Mouse (Mus musculus): ENCODE measurements at regions not wholly inside any gene's neighbourhood (a gene's known extent, or its start where the extent isn't known, plus 50 kb on each side); places are given as distances from the start of the nearest gene placed in this dataset.
"Not testable (repeated sequence)": the region's sequence is repeated elsewhere in the genome, so short reads cannot be mapped to it uniquely, and the experiment has no call there.

- H3K9me3 ChIP-seq, H3K27me3 ChIP-seq, H3K36me3 ChIP-seq, H3K4me1 ChIP-seq: not testable (repeated sequence)
- Histone ChIP-seq H3K27ac (peak overlapping the region; percentile 76), H3K9ac (peak overlapping the region; percentile 60), H3K4me3 (peak overlapping the region; percentile 59), H3K4me2 (replicated peaks) (peak overlapping the region; percentile 55)
- ATAC-seq (ENCODE audit: insufficient number of reproducible peaks, insufficient read depth, low FRiP score, low TSS enrichment), result peak; percentile 99
- 2% methylated on average over 27 of the region's 27 CpGs for WGBS
Measured at GRCm38 (mm10) chr13:74563483-74564330, 69.9 kb upstream of the Zfp825 start.

- peak overlapping the region; percentile 59 for H3K4me3 ChIP-seq
- H3K4me2 ChIP-seq (replicated peaks), result peak overlapping the region; percentile 55
- H3K36me3 ChIP-seq; H3K9me3 ChIP-seq; H3K4me1 ChIP-seq; H3K27me3 ChIP-seq; ATAC-seq (ENCODE audit: insufficient number of reproducible peaks, insufficient read depth, low FRiP score, low TSS enrichment): not testable (repeated sequence)
- H3K9ac ChIP-seq, result peak overlapping the region; percentile 60; the same call in 1 of the 2 replicates
- peak overlapping the region; percentile 76 for H3K27ac ChIP-seq
- WGBS, result 23% methylated on average over 2 of the region's 2 CpGs
Measured at GRCm38 (mm10) chr13:74564331-74564727, 70.5 kb upstream of the Zfp825 start.

- H3K9ac ChIP-seq; H3K4me1 ChIP-seq; H3K36me3 ChIP-seq; H3K27ac ChIP-seq; ATAC-seq (ENCODE audit: insufficient number of reproducible peaks, insufficient read depth, low FRiP score, low TSS enrichment); H3K27me3 ChIP-seq; H3K4me2 ChIP-seq (replicated peaks); H3K4me3 ChIP-seq; H3K9me3 ChIP-seq: not testable (repeated sequence)
- whole genome bisulfite sequencing, result 67% methylated on average over 4 of the region's 4 CpGs
Measured at GRCm38 (mm10) chr13:74569967-74570366, 69.4 kb upstream of the Erap1 start.
